Mouse (Mus musculus) lung, embryonic 14.5 days (tissue): Measurements from ENCODE around the gene Zfp276. TPM values are rescaled to one million over a fixed set of nuclear protein-coding genes. Genes with fewer than 3 reads are reported as not detected.

Source experiments
- ATAC-seq: fragments of 200-750 bp; cut with Nextera tagmentation; 2 replicates; pipeline ENCODE4 v1.8.0; 2017; ENCODE audit warnings: mild to moderate bottlenecking, moderate TSS enrichment, moderate library complexity; ENCODE audit not compliant: insufficient read depth
- DNase-seq: peaks from one replicate; pipeline ENCODE4 v3.0.0-alpha.2; 2015
- H3K27ac ChIP-seq: fragments of 300-500 bp; sonication (generic); 2 replicates; pipeline ENCODE4 v1.5.1; 2014; ENCODE audit warnings: low read depth, mild to moderate bottlenecking, moderate library complexity
- H3K27me3 ChIP-seq: fragments of 300-500 bp; sonication (generic); 2 replicates; pipeline ENCODE4 v1.6.1; 2014; ENCODE audit warnings: low read length, control low read depth; ENCODE audit not compliant: insufficient read depth
- H3K36me3 ChIP-seq: fragments of 300-500 bp; sonication (generic); 2 replicates; pipeline ENCODE4 v1.6.1; 2014; ENCODE audit warnings: control low read depth; ENCODE audit not compliant: insufficient read depth
- H3K4me1 ChIP-seq: fragments of 300-500 bp; sonication (generic); 2 replicates; pipeline ENCODE4 v1.6.1; 2014; ENCODE audit warnings: antibody characterized with exemption, control low read depth; ENCODE audit not compliant: insufficient read depth
- H3K4me2 ChIP-seq: fragments of 300-500 bp; sonication (generic); 2 replicates; pipeline ENCODE4 v1.6.1; 2014; ENCODE audit warnings: mild to moderate bottlenecking
- H3K4me3 ChIP-seq: fragments of 300-500 bp; sonication (generic); 2 replicates; pipeline ENCODE4 v1.5.1; 2014; ENCODE audit warnings: low read depth, low read length
- H3K9ac ChIP-seq: fragments of 300-500 bp; sonication (generic); 2 replicates; pipeline ENCODE4 v1.6.1; 2014
- H3K9me3 ChIP-seq: fragments of 300-500 bp; sonication (generic); 2 replicates; pipeline ENCODE4 v1.6.1; 2016; ENCODE audit warnings: low read depth, low read length, control low read depth
- CTCF ChIP-seq: IDR thresholded peaks from 2 replicates; pipeline ENCODE4 v1.5.1; 2016; ENCODE audit warnings: antibody characterized with exemption, low read depth
- WGBS: fragments of 180-500 bp; shearing (Covaris S2); extraction: QIAGEN DNeasy Blood & Tissue Kit; methylation state at CpG from one replicate; pipeline ENCODE4 v1.1.7; 2014; 5-methylcytosine and 5-hydroxymethylcytosine counted together
- polyA plus RNA-seq: library from polyadenylated mRNA; unstranded; fragments of >200 nt; fragmentation: Nextera tagmentation; extraction: Ambion mirVana; gene quantifications from 2 replicates; pipeline ENCODE4 v1.2.1, GENCODE M21; 2014

The Zfp276 gene
- 19.7 and 26.6 TPM in 2 replicates for polyA plus RNA-seq

- H3K4me2 ChIP-seq: peak within 1 kb of the TSS; percentile 96
- DNase-seq (peak; percentile 90), ATAC-seq (peak; percentile 98)
- TF ChIP-seq CTCF: no peak
- H3K27me3 ChIP-seq: no peaks in the 10 kb centered on the region
- H3K9ac ChIP-seq: peak within 1 kb of the TSS; percentile 94
- WGBS: under 1% methylated on average over 98 of the region's 99 CpGs
- H3K4me3 ChIP-seq: peak within 1 kb of the TSS; percentile 90
- H3K9me3 ChIP-seq: no peaks in the 10 kb centered on the region
- peaks cover 56% of the 10 kb centered on the region for H3K36me3 ChIP-seq
- peak within 1 kb of the TSS; percentile 82 for H3K27ac ChIP-seq
- H3K4me1 ChIP-seq: peaks cover 12% of the 10 kb centered on the region; the same call in 1 of the 2 replicates
Observed at GRCm38 (mm10) chr8:123254099-123254885, at the start of gene Zfp276, which contains the start of gene Vps9d1. Zfp276 (plus strand) TSS chr8:123254195. Vps9d1 (minus strand) TSS chr8:123254348.

DNA sequence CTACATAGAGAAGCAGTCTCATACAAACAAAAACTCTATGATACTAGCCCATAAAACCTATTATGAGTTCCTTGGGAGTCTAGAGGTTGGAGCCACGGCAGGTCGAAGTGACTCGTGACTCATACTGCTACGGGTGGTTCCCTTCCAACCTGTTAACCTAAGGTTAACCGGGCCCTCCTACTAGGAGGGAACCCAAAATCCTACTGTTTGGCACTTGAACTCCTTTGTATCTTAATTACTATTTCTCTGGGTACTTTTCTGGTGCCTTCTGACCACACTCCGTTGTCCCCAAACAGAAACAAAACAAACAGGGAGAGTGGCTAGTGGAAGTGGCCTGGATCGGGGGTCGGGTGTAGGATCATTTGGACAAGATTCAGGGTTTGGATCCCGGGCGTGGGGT, 42.1 kb upstream of the Zfp276 start:
- WGBS: 39% methylated on average over 10 of the region's 10 CpGs
- Histone ChIP-seq H3K36me3 (peaks cover 31% of the 10 kb centered on the region), H3K4me1 (0 out of 2 replicates have a peak, but pooled peaks cover 4% of the 10 kb centered on the region), H3K4me3 (peak overlapping the region; percentile 93), H3K27me3 (no peaks in the 10 kb centered on the region), H3K9ac (peak overlapping the region; percentile 97), H3K27ac (peak overlapping the region; percentile 50; the same call in 1 of the 2 replicates), H3K9me3 (no peaks in the 10 kb centered on the region), H3K4me2 (peak overlapping the region; percentile 96)
- ATAC-seq: no peak
- no peak for DNase-seq
- TF ChIP-seq CTCF: no peak

- peak within 1 kb of the TSS; percentile 97 for H3K9ac ChIP-seq
- WGBS: under 1% methylated on average over 76 of the region's 76 CpGs
- H3K27me3 ChIP-seq: no peaks in the 10 kb centered on the region
- no peaks in the 10 kb centered on the region for H3K9me3 ChIP-seq
- H3K27ac ChIP-seq: peak within 1 kb of the TSS; percentile 50; the same call in 1 of the 2 replicates
- H3K4me1 ChIP-seq: 0 out of 2 replicates have a peak, but pooled peaks cover 4% of the 10 kb centered on the region
- peak; percentile 68 for TF ChIP-seq CTCF
- peak; percentile 92 for ATAC-seq
- peak; percentile 95 for DNase-seq
- H3K36me3 ChIP-seq: peaks cover 25% of the 10 kb centered on the region
- H3K4me2 ChIP-seq: peak within 1 kb of the TSS; percentile 96
- H3K4me3 ChIP-seq: peak within 1 kb of the TSS; percentile 93
Observed at GRCm38 (mm10) chr8:123212321-123213117, 41.5 kb upstream of the Zfp276 start, which contains the start of the genes Chmp1a and Spata33. Chmp1a (minus strand) TSS chr8:123212763. Spata33 (plus strand) TSS chr8:123212832.

DNA sequence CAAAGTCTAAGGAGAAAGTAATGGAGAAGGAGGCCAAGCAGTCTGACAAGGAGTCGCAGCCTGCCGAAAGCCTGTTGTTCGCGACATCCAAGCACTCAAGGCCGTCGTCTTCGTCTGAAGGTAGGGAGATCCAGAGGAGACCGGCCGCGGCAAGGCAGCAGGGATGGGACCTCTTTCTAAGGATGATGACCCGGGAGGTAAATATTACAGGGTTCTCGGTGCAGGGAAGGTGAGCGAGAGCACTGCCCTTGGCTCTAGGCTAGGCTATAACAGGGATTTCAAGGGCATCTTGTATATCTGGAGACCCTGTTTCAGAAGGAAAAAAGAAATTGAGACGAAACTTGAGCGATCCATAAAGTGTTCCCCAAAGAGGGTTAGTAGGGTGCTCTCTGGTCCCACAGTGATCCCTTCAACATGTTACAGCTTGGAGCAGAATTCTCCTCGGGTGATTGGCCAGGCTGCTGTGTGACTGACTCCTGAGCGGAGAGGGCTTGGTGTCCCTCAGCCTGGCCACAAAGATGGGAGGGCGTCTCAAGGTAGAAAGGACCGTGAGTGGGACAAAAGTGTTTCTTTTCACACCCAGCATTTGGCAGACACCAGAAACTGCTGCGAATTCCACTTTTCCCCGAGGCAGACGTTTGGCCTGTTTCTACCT, 40.8 kb upstream of the Zfp276 start:
- no peak for DNase-seq
- H3K4me1 ChIP-seq: 0 out of 2 replicates have a peak, but pooled peaks cover 4% of the 10 kb centered on the region
- 10% methylated on average over 22 of the region's 22 CpGs for WGBS
- H3K36me3 ChIP-seq: peaks cover 18% of the 10 kb centered on the region
- no peak; the same call in 1 of the 2 replicates for ATAC-seq
- peak overlapping the region; percentile 96 for H3K4me2 ChIP-seq
- H3K9ac ChIP-seq: peak overlapping the region; percentile 97
- H3K4me3 ChIP-seq: peak overlapping the region; percentile 93
- TF ChIP-seq CTCF: no peak
- peak overlapping the region; percentile 46; the same call in 1 of the 2 replicates for H3K27ac ChIP-seq
- H3K27me3 ChIP-seq: no peaks in the 10 kb centered on the region
- H3K9me3 ChIP-seq: no peaks in the 10 kb centered on the region

DNA sequence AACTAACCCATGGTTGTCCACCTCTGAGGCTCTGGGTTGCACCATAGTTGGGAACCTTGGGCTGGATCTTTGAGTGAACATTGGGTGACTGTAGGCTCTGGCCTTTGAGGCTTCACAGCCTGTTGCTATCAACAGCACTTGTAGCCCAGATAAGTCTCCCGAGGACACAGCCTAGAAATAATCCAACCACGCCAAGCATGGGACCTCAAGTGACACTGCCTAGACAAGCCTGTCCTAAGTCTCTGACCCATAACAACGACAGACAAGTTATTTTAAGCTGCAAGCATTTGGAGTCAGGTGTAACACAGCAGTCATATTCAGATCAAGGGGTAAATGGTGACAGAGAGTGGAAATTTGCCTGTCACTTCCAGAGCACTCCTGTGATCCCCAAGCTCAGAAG, 38.6 kb upstream of the Zfp276 start:
- H3K9ac ChIP-seq: no peak overlapping the region
- 65% methylated on average over 3 of the region's 3 CpGs for WGBS
- H3K27ac ChIP-seq: no peak overlapping the region
- TF ChIP-seq CTCF: no peak
- 0 out of 2 replicates have a peak, but pooled peaks cover 4% of the 10 kb centered on the region for H3K4me1 ChIP-seq
- DNase-seq: no peak
- H3K4me2 ChIP-seq: no peak overlapping the region
- no peaks in the 10 kb centered on the region for H3K9me3 ChIP-seq
- H3K4me3 ChIP-seq: no peak overlapping the region
- no peak for ATAC-seq
- no peaks in the 10 kb centered on the region for H3K27me3 ChIP-seq
- H3K36me3 ChIP-seq: no peaks in the 10 kb centered on the region

- TF ChIP-seq CTCF: no peak
- Histone ChIP-seq H3K4me3 (no peak overlapping the region), H3K9me3 (no peaks in the 10 kb centered on the region), H3K4me1 (peaks cover 6% of the 10 kb centered on the region; the same call in 1 of the 2 replicates), H3K36me3 (no peaks in the 10 kb centered on the region), H3K9ac (no peak overlapping the region), H3K27ac (no peak overlapping the region), H3K27me3 (no peaks in the 10 kb centered on the region), H3K4me2 (no peak overlapping the region)
- WGBS: 62% methylated on average over 1 of the region's 1 CpGs
- DNase-seq (peak; percentile 28), ATAC-seq (no peak)
Observed at GRCm38 (mm10) chr8:123220917-123221316, 33.1 kb upstream of the Zfp276 start.
